Mouse (Mus musculus): ENCODE data around the gene Nos3. TPM values are rescaled to one million over a fixed set of nuclear protein-coding genes. Genes with fewer than 3 reads are reported as not detected.

Gene Nos3
- polyA plus RNA-seq, 1 experiment from 2014 or later: 7.2 TPM

DNA sequence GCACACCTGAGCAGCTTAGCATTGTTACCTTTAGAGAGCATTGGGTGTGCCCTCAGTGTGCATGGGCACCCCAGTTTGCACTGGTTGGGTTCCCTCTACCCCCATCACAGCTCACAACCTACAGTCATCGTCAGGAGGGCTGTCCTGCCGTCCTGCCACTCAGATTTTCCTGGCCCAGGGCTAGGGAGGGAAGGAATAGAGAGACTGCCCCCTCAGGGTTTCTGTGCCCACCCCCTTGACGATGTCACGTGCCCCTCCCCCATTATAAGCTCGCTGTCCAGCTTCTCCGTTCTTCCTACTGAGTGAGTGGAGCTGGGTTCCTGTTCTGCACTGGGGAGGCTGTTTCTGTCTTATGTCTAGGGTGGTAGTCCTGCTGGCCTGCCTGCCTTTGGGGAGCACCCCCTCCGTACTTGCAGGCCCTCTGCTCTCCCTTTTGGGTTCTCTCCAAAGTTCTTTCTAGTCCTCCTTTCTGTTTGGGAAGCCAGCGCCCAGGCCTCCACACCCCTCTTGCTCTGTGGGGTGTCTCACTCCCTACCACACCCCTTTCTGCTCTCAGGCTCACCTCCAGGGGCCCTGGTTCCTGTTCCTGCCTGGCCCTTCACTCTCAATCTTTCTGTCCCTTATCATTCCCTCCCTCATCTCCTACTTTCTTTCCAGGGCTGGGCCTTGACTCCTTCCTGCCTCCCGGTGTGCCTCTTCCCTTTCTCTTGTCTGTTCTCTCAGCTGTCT is 62.1 kb downstream of the Nos3 start:
- H3K27ac ChIP-seq (ENCODE audit: low read depth, low read length): no peak overlapping the region
- WGBS: 11% methylated on average over 9 of the region's 9 CpGs
- no peak for DNase-seq (ENCODE audit: low spot score)
- H3K9ac ChIP-seq (ENCODE audit: low read depth, low read length): 0 out of 2 replicates have a peak overlapping the region, but pooled peaks have one; percentile 89
- H3K4me3 ChIP-seq (ENCODE audit: low read depth, low read length): peak overlapping the region; percentile 77
- no peaks in the 10 kb centered on the region for H3K27me3 ChIP-seq (replicated peaks; ENCODE audit: control insufficient read depth, insufficient read depth, low read length)
- peaks cover 50% of the 10 kb centered on the region for H3K4me1 ChIP-seq (replicated peaks; ENCODE audit: control insufficient read depth, insufficient read depth, low read length)
- H3K36me3 ChIP-seq (ENCODE audit: control insufficient read depth, insufficient read depth, low read length): peaks cover 13% of the 10 kb centered on the region
- no peak for ATAC-seq (replicated peaks; ENCODE audit: low FRiP score)
- no peaks in the 10 kb centered on the region for H3K9me3 ChIP-seq (ENCODE audit: control insufficient read depth, low read length)
- peak overlapping the region; percentile 90 for H3K4me2 ChIP-seq

DNA sequence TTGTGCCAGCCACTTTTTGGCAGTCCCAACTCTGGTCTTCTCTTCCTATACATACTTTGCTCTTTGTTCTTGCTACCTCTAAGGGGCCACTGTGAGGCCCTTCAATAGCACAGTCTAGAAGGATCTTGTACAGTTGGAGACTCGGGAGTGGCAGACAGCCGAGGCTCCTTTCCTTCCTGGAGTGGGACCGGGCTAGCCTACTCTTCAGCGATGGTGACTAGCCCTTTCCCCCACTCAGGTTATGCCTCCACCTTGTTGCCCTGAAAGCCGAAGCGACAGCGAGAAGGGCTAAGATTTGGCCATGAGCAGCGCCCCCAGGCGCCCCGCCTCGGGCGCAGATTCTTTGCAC is 62.6 kb downstream of the Nos3 start:
- 25% methylated on average over 12 of the region's 12 CpGs for WGBS
- Histone ChIP-seq H3K4me1 (replicated peaks; ENCODE audit: control insufficient read depth, insufficient read depth, low read length) (peaks cover 50% of the 10 kb centered on the region), H3K4me3 (ENCODE audit: low read depth, low read length) (no peak overlapping the region), H3K27me3 (replicated peaks; ENCODE audit: control insufficient read depth, insufficient read depth, low read length) (no peaks in the 10 kb centered on the region), H3K9me3 (ENCODE audit: control insufficient read depth, low read length) (no peaks in the 10 kb centered on the region), H3K9ac (ENCODE audit: low read depth, low read length) (no peak overlapping the region), H3K27ac (ENCODE audit: low read depth, low read length) (no peak overlapping the region), H3K36me3 (ENCODE audit: control insufficient read depth, insufficient read depth, low read length) (peaks cover 15% of the 10 kb centered on the region), H3K4me2 (peak overlapping the region; percentile 90)
- ATAC-seq (replicated peaks; ENCODE audit: low FRiP score) (no peak), DNase-seq (ENCODE audit: low spot score) (no peak)

DNA sequence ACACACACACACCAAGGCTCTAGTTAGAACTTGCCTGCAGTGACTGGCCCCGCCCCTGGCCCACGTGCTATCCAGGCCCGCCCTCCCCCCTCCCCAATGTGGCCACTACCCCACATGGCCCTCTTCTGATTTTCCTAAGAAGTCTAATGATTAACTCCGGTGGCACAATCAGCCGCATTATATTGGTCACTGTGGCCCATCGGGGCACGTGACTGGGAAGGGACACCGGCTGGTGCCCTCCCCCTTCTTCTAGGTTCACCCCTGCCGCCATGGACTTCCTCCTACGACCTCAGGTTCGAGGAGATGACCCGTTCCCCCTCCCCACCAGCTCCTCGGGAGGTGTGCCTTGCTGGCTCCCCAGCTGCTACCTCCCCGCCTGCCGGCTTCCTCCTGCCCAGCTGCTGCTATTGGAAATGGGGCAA is 63.4 kb downstream of the Nos3 start:
- H3K4me1 ChIP-seq (replicated peaks; ENCODE audit: control insufficient read depth, insufficient read depth, low read length): peaks cover 44% of the 10 kb centered on the region
- no peak overlapping the region for H3K27ac ChIP-seq (ENCODE audit: low read depth, low read length)

DNA sequence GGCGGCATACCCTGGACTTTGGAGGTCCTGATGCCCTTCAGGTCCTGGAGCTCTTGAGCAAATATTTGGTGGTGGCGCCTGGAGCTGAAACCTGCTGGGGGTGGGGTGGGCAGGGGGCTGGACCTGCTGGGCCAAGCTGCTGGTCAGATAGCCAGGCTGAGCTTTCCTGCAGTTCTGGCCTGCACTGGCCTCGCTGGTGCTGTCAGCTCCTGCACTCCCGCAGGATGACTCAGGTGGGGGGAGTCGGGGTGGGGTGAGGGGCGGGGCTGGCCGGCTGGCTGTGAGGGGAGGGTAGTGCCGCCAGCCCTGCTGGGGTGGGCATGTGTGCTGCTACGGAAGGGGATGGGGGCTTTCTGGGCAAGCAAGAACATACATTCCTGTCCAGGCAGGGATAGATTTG is 64.0 kb downstream of the Nos3 start:
- H3K4me1 ChIP-seq (replicated peaks; ENCODE audit: control insufficient read depth, insufficient read depth, low read length): peaks cover 44% of the 10 kb centered on the region
- no peak overlapping the region; the same call in 1 of the 2 replicates for H3K27ac ChIP-seq (ENCODE audit: low read depth, low read length)
- DNase-seq (ENCODE audit: low spot score): no peak
- peak overlapping the region; percentile 29 for H3K4me3 ChIP-seq (ENCODE audit: low read depth, low read length)
- no peaks in the 10 kb centered on the region for H3K27me3 ChIP-seq (replicated peaks; ENCODE audit: control insufficient read depth, insufficient read depth, low read length)
- no peak overlapping the region for H3K9ac ChIP-seq (ENCODE audit: low read depth, low read length)
- peak overlapping the region; percentile 90 for H3K4me2 ChIP-seq
- H3K36me3 ChIP-seq (ENCODE audit: control insufficient read depth, insufficient read depth, low read length): peaks cover 21% of the 10 kb centered on the region
- ATAC-seq (replicated peaks; ENCODE audit: low FRiP score): no peak
- no peaks in the 10 kb centered on the region for H3K9me3 ChIP-seq (ENCODE audit: control insufficient read depth, low read length)
- 14% methylated on average over 9 of the region's 9 CpGs for WGBS

More for the DNA sequence above, 63.4 kb downstream of the Nos3 start:
- Histone ChIP-seq H3K9ac (ENCODE audit: low read depth, low read length) (no peak overlapping the region), H3K9me3 (ENCODE audit: control insufficient read depth, low read length) (no peaks in the 10 kb centered on the region), H3K27me3 (replicated peaks; ENCODE audit: control insufficient read depth, insufficient read depth, low read length) (no peaks in the 10 kb centered on the region), H3K4me3 (ENCODE audit: low read depth, low read length) (peak overlapping the region; percentile 29), H3K36me3 (ENCODE audit: control insufficient read depth, insufficient read depth, low read length) (peaks cover 18% of the 10 kb centered on the region), H3K4me2 (peak overlapping the region; percentile 90)
- DNase-seq (ENCODE audit: low spot score) (peak; percentile 58), ATAC-seq (replicated peaks; ENCODE audit: low FRiP score) (no peak)
- WGBS: 4% methylated on average over 15 of the region's 15 CpGs

DNA sequence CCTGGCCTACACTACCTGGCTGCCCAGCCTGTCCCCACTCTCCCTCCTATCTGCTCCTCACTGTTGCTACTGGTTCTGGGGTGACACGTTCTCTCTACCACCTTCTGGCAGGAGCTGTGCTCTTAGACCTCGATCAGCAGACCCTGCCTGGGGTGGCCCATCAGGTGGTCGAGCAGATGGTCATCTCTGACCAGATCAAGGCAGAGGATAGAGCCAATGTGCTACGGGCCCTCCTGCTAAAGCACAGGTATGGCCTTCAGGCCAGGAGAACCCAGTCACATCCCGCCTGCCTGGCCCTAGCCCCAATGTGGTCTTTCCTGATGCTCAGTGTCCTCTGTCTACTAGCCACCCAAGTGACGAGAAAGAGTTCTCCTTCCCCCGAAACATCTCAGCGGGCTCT is 69.4 kb downstream of the Nos3 start:
- no peak overlapping the region for H3K27ac ChIP-seq (ENCODE audit: low read depth, low read length)
- H3K4me2 ChIP-seq: no peak overlapping the region
- ATAC-seq (replicated peaks; ENCODE audit: low FRiP score) (no peak), DNase-seq (ENCODE audit: low spot score) (no peak)
- H3K4me1 ChIP-seq (replicated peaks; ENCODE audit: control insufficient read depth, insufficient read depth, low read length): peaks cover under 1% of the 10 kb centered on the region; the same call in 1 of the 2 replicates
- 82% methylated on average over 8 of the region's 8 CpGs for WGBS
- H3K9ac ChIP-seq (ENCODE audit: low read depth, low read length): no peak overlapping the region
- no peaks in the 10 kb centered on the region for H3K9me3 ChIP-seq (ENCODE audit: control insufficient read depth, low read length)
- no peaks in the 10 kb centered on the region for H3K27me3 ChIP-seq (replicated peaks; ENCODE audit: control insufficient read depth, insufficient read depth, low read length)
- H3K4me3 ChIP-seq (ENCODE audit: low read depth, low read length): no peak overlapping the region
- peaks cover 33% of the 10 kb centered on the region for H3K36me3 ChIP-seq (ENCODE audit: control insufficient read depth, insufficient read depth, low read length)

Other genes with a start within 250 kb of the Nos3 start
- 18.7 and 20.5 TPM in 2 replicates for gene Nupl2, start 199.8 kb upstream of the Nos3 start, polyA plus RNA-seq (2014; fragmentation: Nextera tagmentation; extraction: Ambion mirVana)
- gene Kcnh2, start 13.2 kb upstream of the Nos3 start, polyA plus RNA-seq (2014; fragmentation: Nextera tagmentation; extraction: Ambion mirVana): 2.5 and 3.8 TPM in 2 replicates
- gene Atg9b, start 27.3 kb downstream of the Nos3 start, polyA plus RNA-seq (2014; fragmentation: Nextera tagmentation; extraction: Ambion mirVana): 0.75 and 1.0 TPM in 2 replicates
- 54.6 and 55.2 TPM in 2 replicates for gene Abcb8, start 28.9 kb downstream of the Nos3 start, polyA plus RNA-seq (2014; fragmentation: Nextera tagmentation; extraction: Ambion mirVana)
- 0.19 TPM in 1 of 2 replicates, not detected in the other for gene Asic3, start 48.6 kb downstream of the Nos3 start, polyA plus RNA-seq (2014; fragmentation: Nextera tagmentation; extraction: Ambion mirVana)
- gene Cdk5, start 58.7 kb downstream of the Nos3 start, polyA plus RNA-seq (2014; fragmentation: Nextera tagmentation; extraction: Ambion mirVana): 25.2 and 25.9 TPM in 2 replicates
- 20.5 and 22.4 TPM in 2 replicates for gene Slc4a2, start 59.0 kb downstream of the Nos3 start, polyA plus RNA-seq (2014; fragmentation: Nextera tagmentation; extraction: Ambion mirVana)
- 95.1 and 101 TPM in 2 replicates for gene Fastk, start 80.5 kb downstream of the Nos3 start, polyA plus RNA-seq (2014; fragmentation: Nextera tagmentation; extraction: Ambion mirVana)
- 12.3 and 12.4 TPM in 2 replicates for gene Tmub1, start 83.0 kb downstream of the Nos3 start, polyA plus RNA-seq (2014; fragmentation: Nextera tagmentation; extraction: Ambion mirVana)
- gene Agap3, start 87.4 kb downstream of the Nos3 start, polyA plus RNA-seq (2014; fragmentation: Nextera tagmentation; extraction: Ambion mirVana): 29.4 and 30.6 TPM in 2 replicates
- gene Gbx1, start 162.4 kb downstream of the Nos3 start, polyA plus RNA-seq (2014; fragmentation: Nextera tagmentation; extraction: Ambion mirVana): 0.04 TPM in 1 of 2 replicates, not detected in the other
- gene Asb10, start 176.2 kb downstream of the Nos3 start, polyA plus RNA-seq (2014; fragmentation: Nextera tagmentation; extraction: Ambion mirVana): 0.23 and 0.30 TPM in 2 replicates
- 0.18 TPM in 1 of 2 replicates, not detected in the other for gene 4931409K22Rik, start 192.0 kb downstream of the Nos3 start, polyA plus RNA-seq (2014; fragmentation: Nextera tagmentation; extraction: Ambion mirVana)
- 122 and 144 TPM in 2 replicates for gene Abcf2, start 212.7 kb downstream of the Nos3 start, polyA plus RNA-seq (2014; fragmentation: Nextera tagmentation; extraction: Ambion mirVana)
- gene Chpf2, start 221.9 kb downstream of the Nos3 start, polyA plus RNA-seq (2014; fragmentation: Nextera tagmentation; extraction: Ambion mirVana): 14.6 TPM in 2 replicates